Mouse (Mus musculus) kidney, embryonic 16.5 days (tissue): ENCODE results near the gene Tpsg1. TPM values are rescaled to one million over a fixed set of nuclear protein-coding genes. Genes with fewer than 3 reads are reported as not detected.
A peak's percentile ranks its signal among the peaks of the same experiment; 100 is the strongest.

ENCODE experiments used
- ATAC-seq: fragments of 200-750 bp; cut with Nextera tagmentation; 2 replicates; pipeline ENCODE4 v1.8.0; 2017; ENCODE audit warnings: moderate TSS enrichment; ENCODE audit not compliant: low FRiP score, low TSS enrichment
- H3K27ac ChIP-seq: fragments of 300-500 bp; sonication (generic); 2 replicates; pipeline ENCODE4 v1.5.1; 2014; ENCODE audit warnings: low read length
- H3K27me3 ChIP-seq: fragments of 300-500 bp; sonication (generic); 2 replicates; pipeline ENCODE4 v1.6.1; 2014; ENCODE audit warnings: low read length, control low read depth, mixed read lengths; ENCODE audit not compliant: insufficient read depth
- H3K36me3 ChIP-seq: fragments of 300-500 bp; sonication (generic); 2 replicates; pipeline ENCODE4 v1.6.1; 2014; ENCODE audit warnings: low read length, control low read depth, mixed read lengths; ENCODE audit not compliant: insufficient read depth
- H3K4me1 ChIP-seq: fragments of 300-500 bp; sonication (generic); 2 replicates; pipeline ENCODE4 v1.6.1; 2014; ENCODE audit warnings: low read length, control low read depth, mixed read lengths; ENCODE audit not compliant: insufficient read depth
- H3K4me2 ChIP-seq: fragments of 300-500 bp; sonication (generic); replicated peaks from 2 replicates; pipeline ENCODE4 v1.6.1; 2014; ENCODE audit warnings: low read depth, low read length
- H3K4me3 ChIP-seq: fragments of 300-500 bp; sonication (generic); 2 replicates; pipeline ENCODE4 v1.5.1; 2014; ENCODE audit warnings: mild to moderate bottlenecking, low read length
- H3K9ac ChIP-seq: fragments of 300-500 bp; sonication (generic); replicated peaks from 2 replicates; pipeline ENCODE4 v1.6.1; 2014; ENCODE audit warnings: low read length
- H3K9me3 ChIP-seq: fragments of 300-500 bp; sonication (generic); 2 replicates; pipeline ENCODE4 v1.6.1; 2016; ENCODE audit warnings: low read length, control low read depth
- WGBS: fragments of 180-500 bp; shearing (Covaris S2); extraction: QIAGEN DNeasy Blood & Tissue Kit; methylation state at CpG from one replicate; pipeline ENCODE4 v1.1.7; 2014; 5-methylcytosine and 5-hydroxymethylcytosine counted together
- polyA plus RNA-seq: library from polyadenylated mRNA; unstranded; fragments of >200 nt; fragmentation: Nextera tagmentation; extraction: Ambion mirVana; gene quantifications from 2 replicates; pipeline ENCODE4 v1.2.1, GENCODE M21; 2015

The Tpsg1 gene
- polyA plus RNA-seq, 1 experiment from 2014 or later: 0.25 TPM

DNA sequence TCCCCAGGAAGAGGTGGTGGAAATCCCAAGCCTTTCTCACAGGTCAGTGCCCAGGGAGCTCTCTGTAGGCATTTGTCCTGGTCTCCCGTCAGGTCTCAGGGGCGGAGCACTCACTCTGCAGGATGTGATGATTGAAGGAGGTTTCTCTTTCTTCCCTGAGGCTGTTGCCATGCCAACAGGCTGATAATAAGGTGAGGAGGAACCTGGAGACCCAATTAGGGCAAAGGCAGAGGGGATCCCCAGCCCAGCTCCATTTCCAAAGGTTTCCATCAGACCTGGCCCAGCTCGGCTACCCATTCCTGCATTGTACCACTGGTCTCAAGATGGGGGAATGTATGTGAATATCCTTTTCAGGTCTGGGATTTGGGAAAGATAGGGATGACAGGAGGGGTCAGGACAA is 35.1 kb downstream of the Tpsg1 start:
- H3K27ac ChIP-seq: no peak overlapping the region
- 54% methylated on average over 3 of the region's 3 CpGs for WGBS
- ATAC-seq: no peak
- H3K36me3 ChIP-seq: no peaks in the 10 kb centered on the region
- no peaks in the 10 kb centered on the region for H3K9me3 ChIP-seq
- no peak overlapping the region for H3K4me3 ChIP-seq
- H3K9ac ChIP-seq: no peak overlapping the region
- H3K4me1 ChIP-seq: peaks cover 36% of the 10 kb centered on the region
- no peaks in the 10 kb centered on the region for H3K27me3 ChIP-seq
- no peak overlapping the region for H3K4me2 ChIP-seq

DNA sequence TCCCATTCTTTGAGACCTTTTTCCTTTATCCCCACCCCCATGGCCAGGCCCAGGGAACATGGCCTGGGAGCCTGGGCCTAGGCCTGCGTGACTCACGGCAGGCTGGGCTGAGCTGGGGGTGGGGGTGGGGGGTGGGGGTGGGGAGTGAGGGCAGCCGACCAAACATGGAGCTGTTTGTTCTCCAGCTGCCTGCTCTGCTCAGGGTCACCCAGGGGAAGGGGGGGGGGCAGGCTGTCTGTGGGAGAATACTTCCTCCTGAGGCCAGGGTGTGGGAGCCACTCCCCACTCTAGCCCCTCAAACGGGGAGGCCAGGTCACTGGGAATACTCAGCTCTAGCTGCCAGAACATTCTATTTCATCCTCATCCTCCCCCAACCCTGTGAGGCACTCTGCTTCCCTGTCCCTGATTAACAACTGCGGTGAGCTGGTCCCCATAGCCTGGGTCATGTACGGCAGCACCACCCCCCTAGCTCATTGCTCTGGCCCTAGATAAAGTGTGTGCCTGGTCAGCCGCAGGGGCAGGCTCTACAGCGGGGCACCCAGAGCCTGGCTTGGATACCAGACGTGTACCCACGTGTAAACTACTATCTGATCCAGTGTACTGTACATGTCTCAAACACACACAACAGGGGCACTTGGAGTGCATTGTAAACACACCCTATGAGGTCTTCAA is 36.3 kb downstream of the Tpsg1 start:
- Histone ChIP-seq H3K4me3 (no peak overlapping the region), H3K36me3 (no peaks in the 10 kb centered on the region), H3K4me1 (peaks cover 42% of the 10 kb centered on the region), H3K9ac (no peak overlapping the region), H3K27me3 (no peaks in the 10 kb centered on the region), H3K9me3 (no peaks in the 10 kb centered on the region), H3K27ac (peak overlapping the region; percentile 55; the same call in 1 of the 2 replicates), H3K4me2 (0 out of 2 replicates have a peak overlapping the region, but pooled peaks have one; percentile 6)
- peak; percentile 56 for ATAC-seq
- 5% methylated on average over 10 of the region's 10 CpGs for WGBS

DNA sequence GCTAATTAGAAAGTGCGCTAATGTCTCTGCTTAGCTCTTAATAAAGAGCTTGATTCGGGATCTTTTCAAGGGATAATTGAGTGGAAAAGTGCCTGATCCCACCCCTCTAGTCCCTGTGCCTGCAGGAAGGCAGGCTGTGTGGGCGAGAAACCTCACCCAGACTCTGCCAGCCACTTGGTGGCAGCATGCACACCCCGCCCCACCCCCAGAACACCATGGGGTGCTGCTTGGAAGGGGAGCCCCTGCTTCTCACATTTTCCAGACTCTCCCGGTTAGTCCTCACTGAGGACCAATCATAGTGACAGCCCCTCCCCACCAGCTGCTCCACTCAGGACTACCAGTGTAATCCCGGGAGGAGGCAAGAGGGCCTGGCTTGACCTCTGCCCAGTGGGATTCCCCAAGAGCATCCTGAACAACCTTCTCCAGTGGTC is 37.0 kb downstream of the Tpsg1 start:
- WGBS: 24% methylated on average over 6 of the region's 6 CpGs

DNA sequence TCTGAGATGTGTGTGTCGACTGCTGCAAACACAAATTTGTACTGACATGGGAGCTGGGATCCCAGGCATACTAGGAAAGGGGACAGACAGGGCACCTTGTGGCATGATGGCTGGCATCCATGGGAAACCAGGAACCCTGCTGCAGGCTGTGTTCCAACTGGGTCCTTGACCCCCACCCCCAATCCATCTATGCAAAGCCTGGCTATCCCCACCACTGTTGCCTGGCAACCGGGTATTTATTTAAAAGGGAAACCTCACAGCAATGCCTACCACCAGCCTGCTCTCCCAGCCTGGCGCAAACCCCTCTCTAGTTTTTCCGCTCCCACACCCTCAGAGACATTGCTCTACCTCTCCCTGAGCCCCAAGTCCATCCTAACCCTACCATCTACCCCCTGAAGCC is 38.3 kb downstream of the Tpsg1 start:
- H3K36me3 ChIP-seq: no peaks in the 10 kb centered on the region
- WGBS: 83% methylated on average over 4 of the region's 4 CpGs
- no peak overlapping the region for H3K27ac ChIP-seq
- no peaks in the 10 kb centered on the region for H3K27me3 ChIP-seq
- ATAC-seq: no peak
- H3K9ac ChIP-seq: no peak overlapping the region
- H3K4me2 ChIP-seq: no peak overlapping the region
- no peaks in the 10 kb centered on the region for H3K9me3 ChIP-seq
- H3K4me1 ChIP-seq: peaks cover 38% of the 10 kb centered on the region
- H3K4me3 ChIP-seq: no peak overlapping the region

More for the DNA sequence above, 37.0 kb downstream of the Tpsg1 start:
- no peaks in the 10 kb centered on the region for H3K9me3 ChIP-seq
- H3K27me3 ChIP-seq: no peaks in the 10 kb centered on the region
- no peak overlapping the region for H3K4me2 ChIP-seq
- H3K4me3 ChIP-seq: no peak overlapping the region
- H3K4me1 ChIP-seq: peaks cover 42% of the 10 kb centered on the region
- no peaks in the 10 kb centered on the region for H3K36me3 ChIP-seq
- ATAC-seq: no peak
- peak overlapping the region; percentile 55; the same call in 1 of the 2 replicates for H3K27ac ChIP-seq
- H3K9ac ChIP-seq: no peak overlapping the region

DNA sequence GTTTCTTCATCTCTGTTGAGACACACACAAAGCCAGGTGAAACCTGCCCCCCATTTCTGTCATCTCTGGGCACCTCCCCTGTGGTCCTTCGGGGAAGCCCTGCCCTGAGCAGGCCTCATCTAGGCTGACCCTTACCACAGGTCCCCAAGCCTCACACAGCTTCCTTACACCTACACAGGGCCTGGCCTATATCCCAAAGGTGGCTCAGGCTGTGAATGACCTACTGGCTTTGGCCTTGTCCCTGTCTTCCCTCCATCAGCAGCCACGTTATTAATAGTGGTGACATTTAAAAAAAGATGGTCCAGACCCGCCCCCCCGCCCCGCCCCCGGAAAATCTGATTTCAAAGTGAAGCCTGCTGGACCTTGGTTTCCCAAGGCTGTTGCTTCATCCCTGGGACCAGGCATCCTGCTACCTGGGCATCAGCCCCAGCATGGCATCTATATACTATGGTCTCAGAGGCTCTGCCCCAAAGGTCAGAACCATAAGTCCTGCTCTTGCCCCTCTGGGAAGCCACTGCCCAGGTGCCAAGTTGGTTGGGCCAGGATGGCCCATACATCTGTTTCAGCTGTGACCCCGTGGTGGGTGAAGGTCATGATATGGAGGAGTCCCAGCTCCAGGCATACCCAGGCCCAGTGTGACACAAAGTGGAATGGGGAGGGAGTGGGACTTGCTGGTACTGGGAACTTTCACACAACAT is 39.4 kb downstream of the Tpsg1 start:
- Histone ChIP-seq H3K4me3 (no peak overlapping the region), H3K27ac (no peak overlapping the region), H3K27me3 (no peaks in the 10 kb centered on the region), H3K4me2 (no peak overlapping the region), H3K4me1 (peaks cover 33% of the 10 kb centered on the region), H3K9me3 (no peaks in the 10 kb centered on the region), H3K9ac (no peak overlapping the region), H3K36me3 (no peaks in the 10 kb centered on the region)
- WGBS: 80% methylated on average over 7 of the region's 7 CpGs
- ATAC-seq: no peak

DNA sequence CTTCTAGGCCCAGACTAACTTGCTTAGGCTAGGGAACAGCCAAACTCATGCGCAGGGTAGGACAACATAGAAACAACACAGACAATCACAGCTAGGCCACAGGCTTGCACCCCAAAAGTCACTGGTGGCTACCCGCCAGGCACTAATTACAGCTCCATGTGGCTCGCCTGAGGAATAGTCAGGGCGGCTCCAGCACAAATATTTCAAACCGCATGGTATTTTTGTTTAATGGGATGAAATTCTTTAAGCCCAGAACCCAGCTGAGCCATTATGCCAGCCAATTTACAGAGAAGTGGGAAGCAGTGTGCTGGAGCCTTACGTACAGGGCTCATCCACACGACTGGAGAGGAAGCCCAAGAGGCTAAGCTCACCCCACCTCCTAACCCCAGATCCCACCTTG is 40.5 kb downstream of the Tpsg1 start:
- H3K4me1 ChIP-seq: peaks cover 42% of the 10 kb centered on the region

DNA sequence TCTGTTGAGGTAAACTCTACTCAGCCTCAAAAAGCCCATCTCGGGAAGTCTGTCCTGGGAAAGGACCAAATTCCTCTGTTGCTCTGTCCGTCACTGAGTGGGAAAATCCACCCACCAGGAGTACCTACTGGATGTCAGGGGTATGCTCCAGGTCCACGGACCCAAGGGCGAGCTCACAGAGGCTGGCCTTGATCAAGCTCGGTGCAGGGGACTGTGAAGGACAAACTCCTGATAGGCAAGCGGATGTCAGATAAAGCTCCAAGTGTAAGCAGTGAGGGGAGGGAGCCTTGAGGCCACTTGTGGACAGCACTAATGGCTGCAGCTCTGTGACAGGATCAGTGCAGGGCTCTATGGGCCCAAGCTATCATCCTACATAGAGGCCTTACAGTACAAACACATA is 41.1 kb downstream of the Tpsg1 start:
- no peak overlapping the region for H3K27ac ChIP-seq
- no peak for ATAC-seq
- H3K36me3 ChIP-seq: no peaks in the 10 kb centered on the region
- 69% methylated on average over 6 of the region's 6 CpGs for WGBS
- no peak overlapping the region for H3K4me3 ChIP-seq
- no peak overlapping the region for H3K4me2 ChIP-seq
- H3K9ac ChIP-seq: no peak overlapping the region
- peaks cover 42% of the 10 kb centered on the region for H3K4me1 ChIP-seq
- no peaks in the 10 kb centered on the region for H3K27me3 ChIP-seq
- H3K9me3 ChIP-seq: no peaks in the 10 kb centered on the region

More for the DNA sequence above, 40.5 kb downstream of the Tpsg1 start:
- no peak overlapping the region for H3K4me3 ChIP-seq
- no peaks in the 10 kb centered on the region for H3K27me3 ChIP-seq
- no peak overlapping the region for H3K27ac ChIP-seq
- ATAC-seq: no peak
- no peaks in the 10 kb centered on the region for H3K9me3 ChIP-seq
- H3K36me3 ChIP-seq: no peaks in the 10 kb centered on the region
- WGBS: 78% methylated on average over 7 of the region's 7 CpGs
- no peak overlapping the region for H3K9ac ChIP-seq
- no peak overlapping the region for H3K4me2 ChIP-seq

DNA sequence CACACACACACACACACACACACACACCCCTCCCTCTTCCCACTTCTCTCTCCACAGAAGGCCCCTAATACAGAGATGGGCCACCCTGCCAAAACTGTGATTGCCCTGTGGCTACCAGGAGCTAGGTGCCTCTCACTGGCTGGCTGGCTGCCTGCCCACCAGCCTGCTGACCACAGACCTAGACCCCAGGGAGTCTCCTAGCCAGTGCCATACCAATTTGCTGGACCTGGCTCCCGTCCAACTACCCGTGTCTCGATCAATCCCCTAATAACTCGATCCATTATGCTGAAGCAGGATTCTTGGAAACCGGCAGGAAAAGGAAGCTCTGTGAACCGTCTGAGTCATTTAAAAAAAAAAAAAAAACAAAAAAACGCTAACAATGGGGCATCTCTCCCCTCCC is 41.7 kb downstream of the Tpsg1 start:
- Histone ChIP-seq H3K27ac (no peak overlapping the region), H3K4me2 (no peak overlapping the region), H3K27me3 (no peaks in the 10 kb centered on the region), H3K9ac (no peak overlapping the region), H3K36me3 (no peaks in the 10 kb centered on the region), H3K4me3 (no peak overlapping the region), H3K4me1 (peaks cover 42% of the 10 kb centered on the region), H3K9me3 (no peaks in the 10 kb centered on the region)
- 44% methylated on average over 7 of the region's 7 CpGs for WGBS
- ATAC-seq: no peak

DNA sequence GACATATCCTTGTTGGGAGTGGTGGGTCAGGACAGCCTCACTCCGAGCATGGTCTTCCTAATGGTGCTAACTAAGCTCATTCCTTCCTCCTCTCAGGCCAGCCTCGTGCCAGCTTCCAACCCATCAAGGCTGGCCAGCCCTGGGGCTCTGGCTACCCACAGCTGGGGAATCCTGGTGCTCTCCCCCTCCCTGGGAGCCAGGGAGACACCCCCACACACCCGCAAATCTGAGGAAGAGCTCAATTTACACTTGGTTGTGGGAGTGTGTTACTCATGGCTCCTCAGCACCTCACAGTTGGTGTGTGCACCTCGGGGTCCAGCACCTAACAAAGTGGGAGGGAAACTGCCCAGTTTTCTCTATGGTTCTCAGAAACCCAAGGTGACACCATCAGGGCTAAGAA is 42.2 kb downstream of the Tpsg1 start:
- H3K9ac ChIP-seq: no peak overlapping the region
- H3K27ac ChIP-seq: no peak overlapping the region
- no peaks in the 10 kb centered on the region for H3K36me3 ChIP-seq
- H3K4me1 ChIP-seq: peaks cover 42% of the 10 kb centered on the region
- no peak overlapping the region for H3K4me2 ChIP-seq
- no peaks in the 10 kb centered on the region for H3K27me3 ChIP-seq
- H3K9me3 ChIP-seq: no peaks in the 10 kb centered on the region
- H3K4me3 ChIP-seq: no peak overlapping the region
- 33% methylated on average over 4 of the region's 4 CpGs for WGBS
- ATAC-seq: no peak

DNA sequence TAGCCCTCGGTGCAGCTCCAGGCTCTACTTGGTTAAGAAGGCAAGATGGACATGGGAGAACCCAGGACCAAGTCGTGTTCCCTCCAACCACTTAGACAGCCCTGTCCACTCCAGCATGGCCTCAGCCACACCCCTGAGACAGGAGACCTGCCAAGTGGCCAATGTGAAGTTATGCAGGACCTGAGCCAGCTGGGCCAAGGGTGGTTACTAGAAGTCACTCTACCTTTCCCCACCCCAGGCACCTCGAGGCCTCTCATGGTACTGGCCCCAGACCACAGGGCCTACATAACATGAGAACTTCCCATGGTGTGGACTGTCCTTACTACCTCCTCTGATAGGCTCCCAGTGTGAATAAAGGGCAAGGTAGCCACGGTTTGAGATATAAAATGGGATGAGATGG is 45.1 kb downstream of the Tpsg1 start:
- Histone ChIP-seq H3K9ac (no peak overlapping the region), H3K27me3 (no peaks in the 10 kb centered on the region), H3K27ac (no peak overlapping the region), H3K36me3 (no peaks in the 10 kb centered on the region), H3K4me1 (peaks cover 50% of the 10 kb centered on the region), H3K9me3 (no peaks in the 10 kb centered on the region), H3K4me2 (no peak overlapping the region), H3K4me3 (no peak overlapping the region)
- WGBS: 58% methylated on average over 4 of the region's 4 CpGs
- ATAC-seq: no peak
